Mouse (Mus musculus) bone marrow macrophage, adult 2 months (primary cell): ENCODE data around the gene Nid2.

Experiments
- CTCF ChIP-seq: IDR thresholded peaks from 2 replicates; pipeline ENCODE4 v1.5.1; 2012; ENCODE audit warnings: low read depth, mild to moderate bottlenecking, low read length, moderate library complexity
- POLR2A ChIP-seq: IDR thresholded peaks from 2 replicates; pipeline ENCODE4 v1.6.1; 2012; ENCODE audit warnings: mild to moderate bottlenecking, low read depth, low read length, borderline replicate concordance

DNA sequence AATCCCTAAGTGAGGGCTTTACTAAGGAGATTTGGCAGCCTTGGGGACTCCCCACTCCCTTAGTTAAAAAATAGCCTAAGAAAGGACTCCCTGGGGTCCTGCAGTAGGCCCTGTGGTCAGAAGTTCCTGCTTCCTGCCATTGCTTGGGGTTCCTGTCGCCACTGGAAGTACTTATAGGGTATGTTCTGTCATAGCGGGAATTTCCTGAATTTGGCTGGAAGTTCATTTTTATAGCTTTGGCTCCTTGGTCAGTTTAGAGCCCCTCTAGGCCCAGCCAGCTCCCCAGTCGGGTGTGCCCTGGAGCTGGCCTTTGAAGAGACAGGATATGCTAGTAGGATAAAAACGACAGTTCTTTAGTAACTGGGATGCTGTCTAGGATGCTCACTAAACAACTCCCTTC, 43.8 kb downstream of the Nid2 start:
- TF ChIP-seq CTCF (no peak), POLR2A (no peak)
